Mouse (Mus musculus) midbrain, embryonic 13.5 days (tissue): ENCODE data around the gene Naa40. TPM values are rescaled to one million over a fixed set of nuclear protein-coding genes. Genes with fewer than 3 reads are reported as not detected.

Source experiments
- ATAC-seq: fragments of 200-750 bp; cut with Nextera tagmentation; 2 replicates; pipeline ENCODE4 v1.8.0; 2017; ENCODE audit warnings: mild to moderate bottlenecking, moderate TSS enrichment, moderate library complexity
- H3K27ac ChIP-seq: fragments of 300-500 bp; sonication (generic); 2 replicates; pipeline ENCODE4 v1.5.1; 2015; ENCODE audit warnings: inconsistent platforms, mild to moderate bottlenecking, moderate library complexity
- H3K27me3 ChIP-seq: fragments of 300-500 bp; sonication (generic); 2 replicates; pipeline ENCODE4 v1.6.1; 2015; ENCODE audit warnings: mild to moderate bottlenecking, inconsistent platforms
- H3K36me3 ChIP-seq: fragments of 300-500 bp; sonication (generic); 2 replicates; pipeline ENCODE4 v1.6.1; 2015; ENCODE audit warnings: mild to moderate bottlenecking, inconsistent platforms
- H3K4me1 ChIP-seq: fragments of 300-500 bp; sonication (generic); replicated peaks from 2 replicates; pipeline ENCODE4 v1.6.1; 2015; ENCODE audit warnings: inconsistent platforms
- H3K4me2 ChIP-seq: fragments of 300-500 bp; sonication (generic); replicated peaks from 2 replicates; pipeline ENCODE4 v1.6.1; 2015; ENCODE audit warnings: moderate library complexity, mild to moderate bottlenecking, inconsistent platforms
- H3K4me3 ChIP-seq: fragments of 300-500 bp; sonication (generic); replicated peaks from 2 replicates; pipeline ENCODE4 v1.5.1; 2015; ENCODE audit warnings: mild to moderate bottlenecking, inconsistent platforms
- H3K9ac ChIP-seq: fragments of 300-500 bp; sonication (generic); replicated peaks from 2 replicates; pipeline ENCODE4 v1.6.1; 2015; ENCODE audit warnings: mild to moderate bottlenecking, inconsistent platforms
- H3K9me3 ChIP-seq: fragments of 300-500 bp; sonication (generic); 2 replicates; pipeline ENCODE4 v1.6.1; 2016; ENCODE audit warnings: mild to moderate bottlenecking, inconsistent platforms
- WGBS: fragments of 180-500 bp; shearing (Covaris S2); methylation state at CpG from one replicate; pipeline ENCODE4 v1.1.7; 2015; 5-methylcytosine and 5-hydroxymethylcytosine counted together
- polyA plus RNA-seq: library from polyadenylated mRNA; unstranded; fragments of >200 nt; fragmentation: Nextera tagmentation; extraction: Ambion mirVana; gene quantifications from 2 replicates; pipeline ENCODE4 v1.2.1, GENCODE M21; 2015

Gene Naa40
- polyA plus RNA-seq, 1 experiment from 2014 or later = 73.7 TPM

DNA sequence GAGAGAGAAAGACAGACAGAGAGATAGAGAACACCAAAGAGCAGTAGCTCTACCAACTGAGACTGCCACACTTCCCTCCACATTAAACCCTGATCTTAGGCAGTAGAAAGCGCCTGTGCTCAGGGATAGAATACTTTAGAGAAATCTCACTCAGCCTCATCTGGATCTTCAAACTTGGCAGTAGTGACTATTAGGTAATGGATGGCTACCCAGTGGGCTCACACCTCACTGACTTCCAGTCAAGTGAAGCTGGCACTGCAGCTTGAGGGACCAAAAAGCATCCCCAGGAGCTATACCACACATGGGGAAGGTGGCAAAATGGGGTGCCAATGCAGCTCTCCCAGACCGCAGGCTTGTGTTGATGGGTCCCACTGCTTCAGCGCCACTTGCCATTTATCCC lies 16.7 kb downstream of the Naa40 start:
- no peak overlapping the region for H3K4me2 ChIP-seq
- no peak for ATAC-seq
- 92% methylated on average over 3 of the region's 3 CpGs for WGBS
- H3K27me3 ChIP-seq = no peaks in the 10 kb centered on the region
- no peaks in the 10 kb centered on the region for H3K4me1 ChIP-seq
- no peak overlapping the region for H3K27ac ChIP-seq
- no peak overlapping the region for H3K4me3 ChIP-seq
- H3K36me3 ChIP-seq = peaks cover 37% of the 10 kb centered on the region
- H3K9me3 ChIP-seq = no peaks in the 10 kb centered on the region
- no peak overlapping the region for H3K9ac ChIP-seq

DNA sequence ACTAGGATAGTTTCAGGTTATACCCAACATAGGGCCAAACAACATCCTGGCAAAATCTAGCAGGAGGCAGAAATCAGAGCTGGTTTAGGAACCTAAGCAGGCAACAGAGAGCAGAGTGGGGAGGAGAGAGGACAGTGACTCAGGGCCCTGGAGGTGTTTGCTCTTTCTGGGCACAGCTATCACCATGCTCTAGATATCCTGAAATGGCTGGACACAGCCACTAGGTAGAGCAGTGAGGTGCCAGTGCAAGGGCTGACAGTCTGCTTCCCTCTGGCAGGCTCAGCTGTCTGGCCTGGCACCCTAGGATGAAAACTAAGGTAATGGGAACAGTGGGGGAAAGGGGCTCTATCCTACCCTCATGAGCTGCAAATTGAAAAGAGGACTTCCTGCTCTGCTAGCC lies 17.5 kb downstream of the Naa40 start:
- H3K9me3 ChIP-seq = no peaks in the 10 kb centered on the region
- H3K27ac ChIP-seq = no peak overlapping the region
- H3K4me1 ChIP-seq = no peaks in the 10 kb centered on the region
- no peak overlapping the region for H3K4me3 ChIP-seq
- ATAC-seq = no peak
- no peaks in the 10 kb centered on the region for H3K27me3 ChIP-seq
- H3K36me3 ChIP-seq = peaks cover 29% of the 10 kb centered on the region
- no peak overlapping the region for H3K9ac ChIP-seq
- no peak overlapping the region for H3K4me2 ChIP-seq

DNA sequence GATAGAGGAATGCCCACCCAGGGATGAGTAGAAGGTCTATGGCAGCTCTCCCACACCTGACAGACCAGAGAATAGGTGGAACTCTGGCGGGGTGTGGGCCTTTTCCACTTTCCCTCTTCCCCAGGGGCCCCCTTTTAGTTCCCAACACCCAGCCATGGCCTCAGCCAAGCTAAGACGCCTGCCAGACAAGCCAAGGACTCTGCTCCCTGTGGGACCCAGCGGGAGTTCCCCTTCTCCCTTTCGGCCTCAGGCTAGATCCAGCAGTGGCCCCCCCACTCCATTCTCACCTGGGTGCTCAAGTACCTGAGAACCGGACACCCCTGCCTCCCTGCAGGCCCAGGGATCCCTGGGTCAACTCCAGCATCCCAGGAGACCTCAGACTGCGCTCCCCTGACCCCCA lies 18.8 kb downstream of the Naa40 start:
- Histone ChIP-seq H3K9me3 (no peaks in the 10 kb centered on the region), H3K27ac (no peak overlapping the region), H3K4me2 (no peak overlapping the region), H3K36me3 (peaks cover 16% of the 10 kb centered on the region), H3K4me1 (peaks cover 7% of the 10 kb centered on the region), H3K9ac (no peak overlapping the region), H3K27me3 (no peaks in the 10 kb centered on the region), H3K4me3 (no peak overlapping the region)
- ATAC-seq = no peak
- 86% methylated on average over 6 of the region's 6 CpGs for WGBS

DNA sequence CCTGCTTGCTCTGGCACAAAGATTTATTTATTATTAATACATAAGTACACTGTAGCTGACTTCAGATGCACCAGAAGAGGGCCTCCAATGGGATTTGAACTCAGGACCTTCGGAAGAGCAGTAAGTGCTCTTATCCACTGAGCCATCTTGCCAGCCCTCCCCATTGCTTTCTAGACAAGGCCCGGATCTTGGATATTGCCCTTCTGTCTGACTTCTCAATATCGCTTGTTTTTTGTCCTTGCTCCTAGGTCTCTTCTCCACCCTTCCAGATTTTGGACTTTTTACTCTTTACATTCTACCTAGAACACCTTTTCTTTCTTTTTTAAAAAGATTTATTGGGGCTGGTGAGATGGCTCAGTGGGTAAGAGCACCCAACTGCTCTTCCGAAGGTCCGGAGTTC lies 22.2 kb downstream of the Naa40 start:
- H3K27ac ChIP-seq = no peak overlapping the region
- 0 out of 2 replicates have a peak overlapping the region, but pooled peaks have one; percentile 78 for H3K4me2 ChIP-seq
- no peak overlapping the region for H3K9ac ChIP-seq
- WGBS = 100% methylated on average over 5 of the region's 5 CpGs
- no peaks in the 10 kb centered on the region for H3K9me3 ChIP-seq
- peaks cover 36% of the 10 kb centered on the region for H3K4me1 ChIP-seq
- H3K27me3 ChIP-seq = no peaks in the 10 kb centered on the region
- ATAC-seq = no peak
- no peak overlapping the region for H3K4me3 ChIP-seq
- peaks cover 23% of the 10 kb centered on the region for H3K36me3 ChIP-seq

GRCm38 (mm10) chr19:7217926-7218267 lies 23.1 kb downstream of the Naa40 start:
- H3K4me1 ChIP-seq = peaks cover 36% of the 10 kb centered on the region
- H3K27ac ChIP-seq = no peak overlapping the region
- H3K4me2 ChIP-seq = peak overlapping the region; percentile 78
- H3K9ac ChIP-seq = peak overlapping the region; percentile 44; the same call in 1 of the 2 replicates
- ATAC-seq = peak; percentile 46; the same call in 1 of the 2 replicates
- peaks cover 30% of the 10 kb centered on the region for H3K36me3 ChIP-seq
- peak overlapping the region; percentile 82 for H3K4me3 ChIP-seq
- 11% methylated on average over 6 of the region's 6 CpGs for WGBS
- H3K9me3 ChIP-seq = no peaks in the 10 kb centered on the region
- H3K27me3 ChIP-seq = no peaks in the 10 kb centered on the region

- Histone ChIP-seq H3K27ac (peak within 1 kb of the TSS; percentile 86), H3K36me3 (peaks cover 31% of the 10 kb centered on the region), H3K4me2 (peak within 1 kb of the TSS; percentile 78), H3K9ac (peak within 1 kb of the TSS; percentile 82), H3K4me1 (peaks cover 36% of the 10 kb centered on the region), H3K9me3 (no peaks in the 10 kb centered on the region), H3K4me3 (peak within 1 kb of the TSS; percentile 82), H3K27me3 (no peaks in the 10 kb centered on the region)
- ATAC-seq = peak; percentile 98
- under 1% methylated on average over 50 of the region's 50 CpGs for WGBS
Observed at GRCm38 (mm10) chr19:7217162-7217925, 23.6 kb downstream of the Naa40 start, which contains the start of gene Cox8a. Cox8a (minus strand) TSS chr19:7217616.

DNA sequence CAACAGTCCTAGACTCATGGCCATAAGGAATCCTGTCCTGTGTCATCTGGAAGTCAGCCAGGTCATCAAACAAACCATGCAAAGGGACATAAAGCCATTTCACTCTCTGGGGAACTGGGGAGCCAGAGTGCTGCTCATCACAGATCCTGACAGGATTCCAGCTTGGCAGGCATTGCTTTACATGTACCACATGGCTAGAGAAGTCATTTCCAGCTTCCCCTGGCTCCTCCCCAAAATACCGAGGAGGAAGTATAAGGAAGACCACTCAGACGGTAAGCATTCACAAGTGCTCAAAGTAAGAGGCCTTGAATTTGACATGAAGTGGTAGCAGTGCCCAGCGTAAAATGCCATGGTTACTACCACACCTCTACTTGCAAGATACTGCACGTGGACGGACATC lies 26.5 kb downstream of the Naa40 start:
- WGBS = 90% methylated on average over 5 of the region's 5 CpGs
- no peak overlapping the region for H3K9ac ChIP-seq
- no peak overlapping the region for H3K27ac ChIP-seq

DNA sequence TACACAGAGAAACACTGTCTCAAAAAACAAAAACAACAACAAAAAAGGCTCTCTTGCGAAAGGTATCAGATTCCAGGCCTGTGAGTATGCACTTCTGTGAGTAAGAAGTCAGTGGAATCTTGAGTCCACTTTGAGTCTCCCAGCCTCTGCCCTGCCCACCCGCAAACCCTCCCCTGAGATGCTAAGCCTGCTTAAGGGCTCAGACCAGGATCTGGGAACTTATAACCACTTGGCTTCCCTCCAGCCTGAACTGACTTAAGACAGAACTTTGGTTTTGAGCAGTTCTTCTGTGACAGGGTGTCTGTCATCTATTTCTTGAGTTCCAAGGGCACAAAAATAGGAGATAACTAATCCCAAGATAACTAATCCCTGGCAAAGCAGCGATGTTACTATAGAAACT lies 28.0 kb downstream of the Naa40 start:
- Histone ChIP-seq H3K9me3 (no peaks in the 10 kb centered on the region), H3K4me3 (no peak overlapping the region), H3K4me2 (no peak overlapping the region), H3K36me3 (peaks cover 42% of the 10 kb centered on the region), H3K27ac (no peak overlapping the region), H3K4me1 (peaks cover 32% of the 10 kb centered on the region), H3K9ac (no peak overlapping the region), H3K27me3 (no peaks in the 10 kb centered on the region)
- no peak for ATAC-seq
- 97% methylated on average over 3 of the region's 3 CpGs for WGBS

More for the DNA sequence above, 26.5 kb downstream of the Naa40 start:
- Histone ChIP-seq H3K4me3 (no peak overlapping the region), H3K4me1 (peaks cover 36% of the 10 kb centered on the region), H3K9me3 (no peaks in the 10 kb centered on the region), H3K36me3 (peaks cover 42% of the 10 kb centered on the region), H3K4me2 (no peak overlapping the region), H3K27me3 (no peaks in the 10 kb centered on the region)
- no peak for ATAC-seq

DNA sequence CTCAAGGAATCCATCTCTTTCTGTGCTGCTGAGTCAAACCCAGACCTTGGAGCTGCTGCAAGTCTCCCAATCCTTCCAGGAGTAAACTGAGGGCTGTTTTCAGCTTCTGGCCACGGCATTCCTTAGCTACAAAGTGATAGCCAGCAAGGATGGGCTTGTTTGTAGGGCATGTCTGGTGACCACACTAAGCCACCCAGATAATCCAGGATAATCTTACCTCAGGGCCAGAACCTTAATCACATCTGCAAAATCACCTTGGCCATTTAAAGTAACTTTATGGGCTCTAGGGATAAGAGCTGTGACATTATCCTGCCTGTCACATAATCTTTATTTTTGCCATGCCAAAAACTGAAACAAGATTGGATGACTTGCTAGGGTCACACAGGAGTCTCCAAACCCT lies 28.8 kb downstream of the Naa40 start:
- no peak overlapping the region for H3K27ac ChIP-seq
- no peak for ATAC-seq
- no peak overlapping the region for H3K4me2 ChIP-seq
- peaks cover 28% of the 10 kb centered on the region for H3K4me1 ChIP-seq
- 74% methylated on average over 1 of the region's 1 CpGs for WGBS
- no peak overlapping the region for H3K9ac ChIP-seq
- H3K27me3 ChIP-seq = no peaks in the 10 kb centered on the region
- no peak overlapping the region for H3K4me3 ChIP-seq
- peaks cover 42% of the 10 kb centered on the region for H3K36me3 ChIP-seq
- no peaks in the 10 kb centered on the region for H3K9me3 ChIP-seq

DNA sequence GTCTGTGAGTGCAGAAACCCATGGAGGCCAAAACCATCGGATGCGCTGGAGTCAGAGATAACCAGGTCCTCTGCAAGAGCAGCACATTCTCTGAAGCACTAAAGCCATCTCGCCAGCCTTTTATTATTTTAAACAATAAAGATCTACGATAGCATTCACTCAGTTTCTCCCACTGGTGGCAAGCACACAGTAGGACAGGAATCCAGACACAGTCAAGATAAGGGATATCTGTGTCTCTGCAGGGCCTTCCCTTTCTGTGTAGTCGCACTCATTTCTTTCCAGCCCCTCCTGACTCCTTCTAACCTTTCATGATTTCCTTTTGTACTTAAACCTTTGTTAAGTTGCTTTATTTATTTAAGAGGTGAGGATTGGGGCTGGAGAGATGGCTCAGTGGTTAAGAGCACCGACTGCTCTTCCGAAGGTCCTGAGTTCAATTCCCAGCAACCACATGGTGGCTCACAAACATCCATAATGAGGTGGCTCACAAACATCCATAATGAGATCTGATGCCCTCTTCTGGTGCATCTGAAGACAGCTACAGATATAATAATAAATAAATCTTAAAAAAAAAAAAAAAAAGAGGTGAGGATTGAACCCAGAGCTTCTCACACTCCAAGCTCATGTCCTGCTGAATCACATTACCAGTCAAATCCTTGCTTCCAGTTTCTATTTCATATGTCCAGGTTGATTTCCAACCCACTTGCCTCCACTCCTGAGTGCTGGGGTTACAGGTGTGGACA lies 30.9 kb downstream of the Naa40 start:
- 88% methylated on average over 7 of the region's 7 CpGs for WGBS
- H3K9ac ChIP-seq = no peak overlapping the region
- H3K36me3 ChIP-seq = peaks cover 32% of the 10 kb centered on the region
- no peak for ATAC-seq
- peaks cover 24% of the 10 kb centered on the region for H3K4me1 ChIP-seq
- H3K27ac ChIP-seq = no peak overlapping the region
- no peaks in the 10 kb centered on the region for H3K27me3 ChIP-seq
- no peak overlapping the region for H3K4me2 ChIP-seq
- H3K9me3 ChIP-seq = no peaks in the 10 kb centered on the region
- H3K4me3 ChIP-seq = no peak overlapping the region

DNA sequence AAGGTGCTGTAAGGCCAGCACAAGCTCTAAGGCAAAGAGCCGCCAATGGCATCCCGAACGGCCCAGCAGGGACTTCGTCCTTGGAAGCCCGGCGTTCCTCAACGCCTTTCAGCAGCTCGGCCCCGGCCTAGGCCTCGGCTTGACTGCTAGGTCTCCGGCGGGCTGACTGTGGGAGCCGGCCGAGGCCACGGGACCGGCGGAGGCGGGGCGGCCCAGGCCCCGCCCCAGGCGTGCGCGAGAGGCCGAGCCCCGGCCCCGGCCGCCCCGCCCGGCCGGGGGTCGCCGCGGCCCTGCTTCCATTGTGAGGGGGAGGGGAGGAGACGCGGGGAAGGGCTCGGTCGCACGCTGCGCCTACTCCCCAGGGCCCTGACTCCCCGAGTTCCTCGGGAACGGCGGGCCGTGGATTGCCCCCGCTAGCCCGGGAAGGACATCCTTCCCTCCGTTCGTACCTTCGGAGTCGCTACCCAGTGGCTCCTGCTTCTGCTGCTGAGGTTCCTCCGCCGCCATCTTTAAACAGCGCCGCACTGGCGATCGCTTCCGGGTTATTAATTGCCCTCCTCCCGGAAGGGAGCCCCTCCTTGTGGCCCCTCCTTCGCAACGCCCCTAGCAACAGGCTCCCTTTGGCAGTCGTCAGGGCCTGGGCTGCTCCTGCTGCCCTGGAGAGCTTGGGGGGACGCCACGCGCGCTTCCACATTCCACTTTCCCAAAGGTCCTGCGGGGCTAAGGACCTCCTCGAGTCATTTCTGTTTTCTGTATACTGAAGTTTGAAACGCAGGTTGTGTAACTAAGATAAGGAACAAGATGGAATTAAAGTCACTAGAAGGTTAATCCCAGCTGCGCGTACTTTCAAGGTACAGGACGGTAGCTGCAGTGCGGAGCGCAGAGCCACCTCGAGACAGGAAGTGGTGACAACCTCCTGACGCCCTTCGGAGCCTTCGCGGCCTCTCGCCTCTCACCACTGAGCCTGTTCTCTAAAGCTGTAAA lies 34.9 kb downstream of the Naa40 start, which contains the start of gene Otub1:
Gene Otub1 (minus strand): TSS at position 564 of the 984 bp plus-strand sequence.
- Histone ChIP-seq H3K9ac (peak within 1 kb of the TSS; percentile 89), H3K27ac (peak within 1 kb of the TSS; percentile 95), H3K36me3 (peaks cover 28% of the 10 kb centered on the region), H3K4me1 (peaks cover 34% of the 10 kb centered on the region), H3K4me3 (peak within 1 kb of the TSS; percentile 84), H3K27me3 (no peaks in the 10 kb centered on the region), H3K4me2 (peak within 1 kb of the TSS; percentile 84), H3K9me3 (no peaks in the 10 kb centered on the region)
- WGBS = under 1% methylated on average over 79 of the region's 79 CpGs
- peak; percentile 97 for ATAC-seq
